Mouse (Mus musculus) gastrocnemius, adult 8-10 months (tissue): ENCODE measurements at regions not wholly inside any gene's neighbourhood (a gene's known extent, or its start where the extent isn't known, plus 50 kb on each side); places are given as distances from the start of the nearest gene placed in this dataset.

Source experiments
- DNase-seq, 2 experiments: peaks; one replicate each; pipeline ENCODE4 v3.0.0; 2022; ENCODE audit warnings: low spot score in 2 of 2

GRCm38 (mm10) chr6:31082613-31083470, 124.0 kb upstream of the Klf14 start:
- DNase-seq, result peak; percentile 54 to 70

- DNase-seq, result no peak
Measured at GRCm38 (mm10) chr6:31083701-31084100, 124.8 kb upstream of the Klf14 start.

GRCm38 (mm10) chr6:31085063-31085759, 126.3 kb upstream of the Klf14 start:
- no peak for DNase-seq

GRCm38 (mm10) chr6:31085760-31086108, 126.9 kb upstream of the Klf14 start:
- DNase-seq, result no peak

- no peak for DNase-seq
Measured at GRCm38 (mm10) chr6:31086283-31086682, 127.4 kb upstream of the Klf14 start.

GRCm38 (mm10) chr6:31086798-31087360, 128.0 kb upstream of the Klf14 start:
- no peak for DNase-seq

- DNase-seq, result no peak
Measured at GRCm38 (mm10) chr6:31087511-31087910, 128.6 kb upstream of the Klf14 start.

GRCm38 (mm10) chr6:31088147-31088972, 129.5 kb upstream of the Klf14 start:
- DNase-seq, result no peak

GRCm38 (mm10) chr6:31088973-31089368, 130.1 kb upstream of the Klf14 start:
- DNase-seq, result no peak

- DNase-seq, result no peak
Measured at GRCm38 (mm10) chr6:31090288-31090687, 131.4 kb upstream of the Klf14 start.

GRCm38 (mm10) chr6:31090791-31091190, 131.9 kb upstream of the Klf14 start:
- no peak for DNase-seq

- DNase-seq, result no peak
Measured at GRCm38 (mm10) chr6:31092324-31092723, 133.4 kb upstream of the Klf14 start.

GRCm38 (mm10) chr6:31092760-31093159, 133.9 kb upstream of the Klf14 start:
- peak in 1 of 2 experiments; percentile 56 for DNase-seq

- DNase-seq, result peak; percentile 53 to 60
Measured at GRCm38 (mm10) chr6:31095943-31096714, 137.3 kb upstream of the Klf14 start.

GRCm38 (mm10) chr6:31096787-31097186, 137.9 kb upstream of the Klf14 start:
- no peak for DNase-seq

- DNase-seq, result no peak
Measured at GRCm38 (mm10) chr6:31097254-31097653, 138.4 kb upstream of the Klf14 start.

- DNase-seq, result no peak
Measured at GRCm38 (mm10) chr6:31098106-31098505, 139.2 kb upstream of the Klf14 start.

- DNase-seq, result no peak
Measured at GRCm38 (mm10) chr6:31100084-31100579, 141.3 kb upstream of the Klf14 start.

- no peak for DNase-seq
Measured at GRCm38 (mm10) chr6:31100749-31101148, 141.9 kb upstream of the Klf14 start.

GRCm38 (mm10) chr6:31106144-31106836, 147.4 kb upstream of the Klf14 start:
- no peak for DNase-seq
